Comparison of ENCODE assay signal across 9 mouse cellular contexts in the genomic region with DNA sequence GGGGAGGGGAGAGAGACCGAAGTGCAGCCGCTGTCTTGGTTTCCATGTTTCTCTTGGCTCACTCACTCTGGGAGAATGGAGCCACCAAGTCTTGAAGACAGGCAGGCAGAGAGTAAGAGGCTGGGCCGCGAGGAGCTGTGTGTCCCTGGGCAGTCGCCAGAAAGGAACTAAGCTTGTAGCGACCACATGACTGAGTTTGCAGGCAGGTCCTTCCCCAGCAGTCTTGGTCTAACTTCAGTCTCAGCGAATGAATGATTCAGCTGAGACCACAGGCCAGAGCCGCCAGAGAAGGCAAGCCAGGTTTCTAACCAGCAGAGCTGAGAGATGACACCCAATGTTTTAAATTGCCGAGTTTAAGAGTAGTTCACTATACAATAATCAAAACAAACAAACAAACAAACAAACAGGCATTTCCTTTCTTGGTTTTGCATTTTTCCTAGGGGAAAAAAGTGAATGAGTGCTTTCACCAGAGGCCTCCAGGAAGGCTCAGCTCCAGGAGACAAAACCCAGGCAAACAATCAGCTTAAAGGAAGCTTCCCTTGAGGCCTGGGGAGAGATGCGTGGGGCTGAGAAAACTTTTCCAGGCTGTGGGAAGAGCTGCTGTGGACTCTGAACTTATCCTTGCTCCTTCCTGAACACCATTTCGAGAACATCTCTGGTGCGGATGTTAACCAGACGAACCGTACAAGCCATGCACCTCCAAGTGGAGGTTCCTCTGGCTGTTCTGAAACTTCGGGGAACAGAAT.
A peak's percentile ranks its signal among the peaks of the same experiment; 100 is the strongest.
DNase-seq lines count a peak whose midpoint lies in the region; ATAC-seq lines count a peak whose summit lies in the region.
"Had no signal": no experiment of that assay in that cellular context is flagged by ENCODE, and none has a peak within 500 bp of the region (broad histone marks: within the 10 kb centered on the region; RNA-seq: fewer than 3 reads in every experiment).

No protein-coding gene starts in this region.

- intact Hi-C loops in left cerebral cortex, postnatal 10 days (cut with DNase I): no loop called here

- H3K27ac ChIP-seq in intestine, embryonic 16.5 days (ENCODE audit: low read length): peak overlapping the region; percentile 94; the same call in 1 of the 2 replicates
- no peak overlapping the region for H3K27ac ChIP-seq in midbrain, embryonic 14.5 days (replicated peaks; ENCODE audit: low read depth, low read length)
- H3K27ac ChIP-seq: midbrain, embryonic 12.5 days had no signal

- H3K9me3 ChIP-seq in intestine, embryonic 16.5 days (ENCODE audit: control insufficient read depth, low read length): no peaks in the 10 kb centered on the region
- H3K9me3 ChIP-seq in midbrain, embryonic 14.5 days (ENCODE audit: control insufficient read depth, low read length): no peaks in the 10 kb centered on the region
- H3K9me3 ChIP-seq: midbrain, embryonic 12.5 days had no signal

- H3K4me1 ChIP-seq in intestine, embryonic 16.5 days (ENCODE audit: control insufficient read depth, insufficient read depth, low read length): peaks cover 31% of the 10 kb centered on the region
- peaks cover 15% of the 10 kb centered on the region; the same call in 1 of the 2 replicates for H3K4me1 ChIP-seq in midbrain, embryonic 14.5 days (ENCODE audit: control insufficient read depth, insufficient read depth, low read length)

- no peak overlapping the region for H3K4me2 ChIP-seq in intestine, embryonic 16.5 days (ENCODE audit: low read depth, low read length)
- H3K4me2 ChIP-seq in midbrain, embryonic 14.5 days (ENCODE audit: low read length): no peak overlapping the region

- no peaks in the 10 kb centered on the region for H3K36me3 ChIP-seq in intestine, embryonic 16.5 days (ENCODE audit: control insufficient read depth, insufficient read depth, low read length)
- H3K36me3 ChIP-seq in midbrain, embryonic 14.5 days (ENCODE audit: control insufficient read depth, insufficient read depth, low read length): no peaks in the 10 kb centered on the region
- H3K36me3 ChIP-seq: midbrain, embryonic 12.5 days had no signal

- peak; percentile 40 to 76 for DNase-seq in left cerebral cortex, postnatal 10 days (ENCODE audit: extremely low spot score in 1 of 2, low spot score in 2 of 2)
- no peak for DNase-seq in left cerebral cortex, adult 18-20 months (ENCODE audit: low spot score in 2 of 2)
- DNase-seq in adipocyte (ENCODE audit: low spot score): peak; percentile 79
- DNase-seq in gastrocnemius, adult 18-20 months (ENCODE audit: low spot score): peak; percentile 75
- DNase-seq in lung, postnatal 14 days: peak; percentile 64
- DNase-seq in midbrain, embryonic 14.5 days: no peak

- ATAC-seq in intestine, embryonic 16.5 days: no peak
- no peak for ATAC-seq in frontal cortex, adult (ENCODE audit: low TSS enrichment)
- ATAC-seq in midbrain, embryonic 14.5 days (ENCODE audit: low FRiP score, low TSS enrichment): no peak

- no peak overlapping the region for H3K4me3 ChIP-seq in intestine, embryonic 16.5 days (ENCODE audit: low read length)
- H3K4me3 ChIP-seq in midbrain, embryonic 14.5 days (replicated peaks; ENCODE audit: low read depth, low read length): no peak overlapping the region
- H3K4me3 ChIP-seq: midbrain, embryonic 12.5 days had no signal

- H3K27me3 ChIP-seq in intestine, embryonic 16.5 days (replicated peaks; ENCODE audit: control insufficient read depth, insufficient read depth, low read length): no peaks in the 10 kb centered on the region
- H3K27me3 ChIP-seq in midbrain, embryonic 14.5 days (ENCODE audit: control insufficient read depth, insufficient read depth, low read length): no peaks in the 10 kb centered on the region
- H3K27me3 ChIP-seq: midbrain, embryonic 12.5 days had no signal

- H3K9ac ChIP-seq in intestine, embryonic 16.5 days (ENCODE audit: low read depth, low read length): no peak overlapping the region
- H3K9ac ChIP-seq in midbrain, embryonic 14.5 days (replicated peaks; ENCODE audit: low read length): no peak overlapping the region
- H3K9ac ChIP-seq: midbrain, embryonic 12.5 days had no signal

- 71% methylated on average over 15 of the region's 15 CpGs for WGBS in intestine, embryonic 16.5 days
- 75% methylated on average over 14 of the region's 15 CpGs for WGBS in midbrain, embryonic 14.5 days

Comparison
In these comparisons a context has a peak if more than half of its experiments do, and no peak if none do; other contexts are left out.
1. DNase-seq: peak in left cerebral cortex, postnatal 10 days (2 of 2), adipocyte (single experiment), gastrocnemius, adult 18-20 months (single experiment) and lung, postnatal 14 days (single experiment); none in left cerebral cortex, adult 18-20 months (0 of 2) and midbrain, embryonic 14.5 days (single experiment).